Mouse (Mus musculus) MEL (cell line): ENCODE results near the gene Tubb2b.

Source experiments
- E2F4 ChIP-seq: IDR thresholded peaks from 2 replicates; pipeline ENCODE4 v1.6.1; 2011; ENCODE audit warnings: low read depth, low read length, improper control_type of control experiment, borderline replicate concordance
- EP300 ChIP-seq, 2 experiments: IDR thresholded peaks; 2 replicates each; pipeline ENCODE4 v1.6.1; 2011; ENCODE audit warnings: improper control_type of control experiment in 2 of 2, low read length in 2 of 2, low read depth in 1 of 2, mild to moderate bottlenecking in 1 of 2
- JUND ChIP-seq: IDR thresholded peaks from 2 replicates; pipeline ENCODE4 v1.6.1; 2011; ENCODE audit warnings: low read depth, mild to moderate bottlenecking, improper control_type of control experiment, low read length
- KAT2A ChIP-seq: conservative IDR thresholded peaks from 2 replicates; pipeline ENCODE4 v1.6.1; 2012; ENCODE audit warnings: low read depth, low read length, improper control_type of control experiment, inconsistent platforms
- MYC ChIP-seq: IDR thresholded peaks from 2 replicates; pipeline ENCODE4 v1.6.1; 2011; ENCODE audit warnings: low read depth, mild to moderate bottlenecking, low read length, improper control_type of control experiment, moderate library complexity
- POLR2A ChIP-seq, 2 experiments: IDR thresholded peaks; 2 replicates each; pipeline ENCODE4 v1.6.1; 2011 to 2012; ENCODE audit warnings: low read length in 2 of 2, mild to moderate bottlenecking in 2 of 2, control low read depth in 1 of 2, improper control_type of control experiment in 1 of 2, low read depth in 1 of 2, moderate library complexity in 1 of 2; ENCODE audit not compliant: control insufficient read depth in 1 of 2, insufficient read depth in 1 of 2, poor library complexity in 1 of 2
- RAD21 ChIP-seq: IDR thresholded peaks from 2 replicates; pipeline ENCODE4 v1.6.1; 2011; ENCODE audit warnings: mild to moderate bottlenecking, low read depth, low read length, improper control_type of control experiment
- SIN3A ChIP-seq: IDR thresholded peaks from 2 replicates; pipeline ENCODE4 v1.6.1; 2012; ENCODE audit warnings: low read length, improper control_type of control experiment, inconsistent platforms
- TAL1 ChIP-seq: IDR thresholded peaks from 2 replicates; pipeline ENCODE4 v1.6.1; 2012; ENCODE audit warnings: mild to moderate bottlenecking, inconsistent platforms, low read length, moderate library complexity, mixed read lengths
- UBTF ChIP-seq: IDR thresholded peaks from 2 replicates; pipeline ENCODE4 v1.6.1; 2012; ENCODE audit warnings: low read depth, mild to moderate bottlenecking, inconsistent platforms, low read length, improper control_type of control experiment, moderate library complexity, borderline replicate concordance; ENCODE audit not compliant: insufficient read depth
- USF1 ChIP-seq: IDR thresholded peaks from 2 replicates; pipeline ENCODE4 v1.6.1; 2014; ENCODE audit warnings: low read depth, mild to moderate bottlenecking, inconsistent platforms, low read length, improper control_type of control experiment, moderate library complexity

GRCm38 (mm10) chr13:34149463-34150176, 19.4 kb upstream of the Tubb2b start:
- TF ChIP-seq SIN3A = no peak
- no peak for TF ChIP-seq UBTF
- no peak for TF ChIP-seq EP300 (IDR thresholded peaks at IDR 0.05; ENCODE audit: low read depth in 1 of 2, low read length in 2 of 2)
- no peak for TF ChIP-seq E2F4
- TF ChIP-seq MYC = no peak
- no peak for TF ChIP-seq RAD21
- TF ChIP-seq TAL1 = no peak
- TF ChIP-seq POLR2A (IDR thresholded peaks at IDR 0.05; ENCODE audit: control insufficient read depth in 1 of 2, insufficient read depth in 1 of 2, low read depth in 1 of 2, low read length in 2 of 2, poor library complexity in 1 of 2) = no peak
- TF ChIP-seq USF1 = no peak
- TF ChIP-seq KAT2A = no peak
- TF ChIP-seq JUND = no peak
